Mouse (Mus musculus) bone marrow macrophage, adult 2 months (primary cell): ENCODE measurements around the gene Pld6. TPM values are rescaled to one million over a fixed set of nuclear protein-coding genes. Genes with fewer than 3 reads are reported as not detected.

Experiments used
- H3K27ac ChIP-seq: 2 replicates; pipeline ENCODE4 v1.5.1; 2012; ENCODE audit warnings: low read depth, low read length; ENCODE audit not compliant: insufficient read depth
- H3K4me1 ChIP-seq: 2 replicates; pipeline ENCODE4 v1.6.1; 2012; ENCODE audit warnings: low read length; ENCODE audit not compliant: control insufficient read depth, insufficient read depth
- H3K4me3 ChIP-seq: 2 replicates; pipeline ENCODE4 v1.5.1; 2012; ENCODE audit warnings: mild to moderate bottlenecking, low read length, moderate library complexity; ENCODE audit not compliant: insufficient read depth
- CTCF ChIP-seq: IDR thresholded peaks from 2 replicates; pipeline ENCODE4 v1.5.1; 2012; ENCODE audit warnings: low read depth, mild to moderate bottlenecking, low read length, moderate library complexity
- POLR2A ChIP-seq: IDR thresholded peaks from 2 replicates; pipeline ENCODE4 v1.6.1; 2012; ENCODE audit warnings: mild to moderate bottlenecking, low read depth, low read length, borderline replicate concordance
- polyA plus RNA-seq: library from polyadenylated mRNA; stranded (reverse); fragments of >200 nt; gene quantifications from 2 replicates; pipeline ENCODE4 v1.2.4, GENCODE M21; 2012; ENCODE audit not compliant: missing spikeins, insufficient read depth, insufficient read length

Gene Pld6
- polyA plus RNA-seq, 1 experiment: not detected

- TF ChIP-seq CTCF (no peak), POLR2A (no peak)
- no peak overlapping the region for H3K4me3 ChIP-seq
- H3K27ac ChIP-seq: no peak overlapping the region
- H3K4me1 ChIP-seq: peaks cover 6% of the 10 kb centered on the region
Observed at GRCm38 (mm10) chr11:59772902-59773301, 14.5 kb downstream of the Pld6 start.

- Histone ChIP-seq H3K27ac (no peak overlapping the region), H3K4me1 (peaks cover 6% of the 10 kb centered on the region), H3K4me3 (no peak overlapping the region)
- TF ChIP-seq CTCF (no peak), POLR2A (no peak)
Observed at GRCm38 (mm10) chr11:59772291-59772690, 15.2 kb downstream of the Pld6 start.

- Histone ChIP-seq H3K27ac (no peak overlapping the region), H3K4me3 (no peak overlapping the region), H3K4me1 (peaks cover 6% of the 10 kb centered on the region)
- TF ChIP-seq CTCF (no peak), POLR2A (no peak)
Observed at GRCm38 (mm10) chr11:59770753-59771152, 16.7 kb downstream of the Pld6 start.

- no peak overlapping the region for H3K27ac ChIP-seq
- H3K4me3 ChIP-seq: no peak overlapping the region
- no peak for TF ChIP-seq CTCF
- TF ChIP-seq POLR2A: no peak
- H3K4me1 ChIP-seq: peaks cover 6% of the 10 kb centered on the region
Observed at GRCm38 (mm10) chr11:59769738-59770137, 17.7 kb downstream of the Pld6 start.

- Histone ChIP-seq H3K4me1 (peaks cover 3% of the 10 kb centered on the region), H3K27ac (no peak overlapping the region), H3K4me3 (no peak overlapping the region)
- no peak for TF ChIP-seq POLR2A
- TF ChIP-seq CTCF: no peak
Observed at GRCm38 (mm10) chr11:59769307-59769706, 18.1 kb downstream of the Pld6 start.

DNA sequence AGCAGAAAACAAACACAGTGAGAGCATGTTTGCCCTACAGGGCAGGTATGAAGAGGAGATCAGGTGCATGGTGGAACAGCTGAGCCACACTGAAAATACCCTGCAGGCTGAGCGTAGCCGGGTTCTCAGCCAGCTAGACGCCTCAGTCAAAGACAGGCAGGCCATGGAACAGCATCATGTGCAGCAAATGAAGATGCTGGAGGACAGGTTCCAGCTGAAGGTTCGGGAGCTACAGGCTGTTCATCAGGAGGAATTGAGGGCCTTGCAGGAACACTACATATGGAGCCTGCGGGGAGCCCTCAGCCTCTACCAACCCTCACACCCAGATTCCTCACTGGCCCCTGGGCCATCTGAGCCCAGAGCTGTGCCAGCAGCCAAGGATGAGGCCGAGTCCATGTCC lies 26.6 kb downstream of the Pld6 start:
- no peak overlapping the region for H3K4me3 ChIP-seq

GRCm38 (mm10) chr11:59759626-59760025 lies 27.8 kb downstream of the Pld6 start:
- H3K4me3 ChIP-seq: no peak overlapping the region
- no peak overlapping the region for H3K27ac ChIP-seq
- 0 out of 2 replicates have a peak, but pooled peaks cover 6% of the 10 kb centered on the region for H3K4me1 ChIP-seq
- TF ChIP-seq CTCF: no peak
- no peak for TF ChIP-seq POLR2A

More for the DNA sequence above, 26.6 kb downstream of the Pld6 start:
- no peak overlapping the region for H3K27ac ChIP-seq
- 0 out of 2 replicates have a peak, but pooled peaks cover 6% of the 10 kb centered on the region for H3K4me1 ChIP-seq
- TF ChIP-seq CTCF (no peak), POLR2A (no peak)

DNA sequence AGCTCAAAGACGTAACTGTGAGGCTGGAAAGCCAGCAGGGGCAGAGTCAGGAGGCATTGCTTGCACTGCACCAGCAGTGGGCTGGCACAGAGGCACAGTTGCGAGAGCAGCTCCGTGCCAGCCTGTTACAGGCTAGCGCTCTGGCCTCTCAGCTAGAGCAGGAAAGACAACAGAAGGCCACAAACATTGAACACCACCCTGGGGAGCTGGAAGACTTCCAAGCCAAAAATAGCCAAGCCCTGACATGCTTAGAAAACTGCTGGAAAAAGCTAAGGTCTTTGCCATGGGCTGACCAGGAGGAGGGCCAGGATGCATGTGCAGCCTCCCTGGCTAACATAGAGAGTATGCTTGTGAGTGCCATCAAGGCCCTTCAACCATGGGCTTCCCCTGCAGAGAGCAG lies 28.3 kb downstream of the Pld6 start:
- Histone ChIP-seq H3K4me3 (no peak overlapping the region), H3K4me1 (0 out of 2 replicates have a peak, but pooled peaks cover 6% of the 10 kb centered on the region), H3K27ac (no peak overlapping the region)
- TF ChIP-seq CTCF (no peak), POLR2A (no peak)

DNA sequence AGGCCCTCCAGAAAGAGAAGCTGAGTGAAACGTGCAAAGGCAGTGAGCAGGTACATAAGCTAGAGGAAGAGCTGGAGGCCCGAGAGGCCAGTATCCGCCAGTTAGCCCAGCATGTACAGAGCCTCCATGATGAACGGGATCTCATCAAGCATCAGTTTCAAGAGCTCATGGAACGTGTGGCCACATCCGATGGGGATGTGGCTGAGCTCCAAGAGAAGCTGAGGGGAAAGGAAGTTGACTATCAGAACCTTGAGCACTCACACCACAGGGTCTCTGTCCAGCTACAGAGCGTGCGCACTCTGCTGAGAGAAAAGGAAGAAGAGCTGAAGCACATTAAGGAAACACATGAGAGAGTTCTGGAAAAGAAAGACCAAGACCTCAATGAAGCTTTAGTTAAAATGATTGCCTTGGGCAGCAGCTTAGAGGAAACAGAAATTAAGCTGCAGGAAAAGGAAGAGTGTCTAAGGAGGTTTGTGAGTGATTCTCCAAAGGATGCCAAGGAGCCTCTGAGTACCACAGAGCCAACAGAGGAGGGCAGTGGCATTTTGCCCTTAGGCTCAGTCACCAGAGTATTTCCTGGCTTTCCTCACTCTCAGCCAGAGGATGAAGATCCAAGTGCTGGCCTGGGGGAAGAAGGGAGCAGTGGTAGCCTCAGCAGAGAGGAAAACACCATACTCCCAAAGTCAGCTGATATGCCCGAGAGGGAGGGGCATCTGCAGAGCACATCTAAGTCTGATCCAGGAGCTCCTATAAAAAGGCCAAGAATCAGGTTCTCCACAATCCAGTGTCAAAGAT lies 29.1 kb downstream of the Pld6 start:
- no peak overlapping the region for H3K4me3 ChIP-seq
- 0 out of 2 replicates have a peak, but pooled peaks cover 6% of the 10 kb centered on the region for H3K4me1 ChIP-seq
- no peak overlapping the region for H3K27ac ChIP-seq
- no peak for TF ChIP-seq CTCF

- Histone ChIP-seq H3K4me1 (0 out of 2 replicates have a peak, but pooled peaks cover 6% of the 10 kb centered on the region), H3K4me3 (no peak overlapping the region), H3K27ac (no peak overlapping the region)
- TF ChIP-seq POLR2A: no peak
- no peak for TF ChIP-seq CTCF
Observed at GRCm38 (mm10) chr11:59756351-59756750, 31.1 kb downstream of the Pld6 start.
